Mouse (Mus musculus) T-cell, adult 2 months (primary cell): ENCODE data around the gene Enho.
A peak's percentile ranks its signal among the peaks of the same experiment; 100 is the strongest.

Experiments
- DNase-seq: peaks from one replicate; pipeline ENCODE4 v3.0.0; 2022; ENCODE audit warnings: low spot score

Gene Enho

DNA sequence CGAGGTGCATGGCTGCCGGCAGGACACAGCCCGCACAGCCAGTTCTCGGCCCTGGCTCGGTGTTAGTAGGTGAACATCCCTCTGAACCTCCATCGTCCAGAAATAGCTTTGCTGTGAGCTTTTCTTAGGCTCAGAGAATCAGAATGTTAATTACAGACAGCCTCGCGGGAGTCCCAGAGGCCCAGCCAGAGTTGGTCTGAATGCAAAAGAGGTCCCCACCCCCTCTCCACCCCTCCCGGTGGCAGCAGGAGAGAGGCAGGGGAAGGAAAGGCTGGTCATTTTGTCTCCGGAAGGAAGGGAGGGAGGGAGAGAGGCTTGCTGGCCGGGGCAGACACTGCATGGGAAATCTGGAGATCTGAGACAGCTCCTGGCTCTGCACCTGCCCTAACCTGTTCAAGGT lies 8.7 kb downstream of the Enho start:
- DNase-seq = no peak

DNA sequence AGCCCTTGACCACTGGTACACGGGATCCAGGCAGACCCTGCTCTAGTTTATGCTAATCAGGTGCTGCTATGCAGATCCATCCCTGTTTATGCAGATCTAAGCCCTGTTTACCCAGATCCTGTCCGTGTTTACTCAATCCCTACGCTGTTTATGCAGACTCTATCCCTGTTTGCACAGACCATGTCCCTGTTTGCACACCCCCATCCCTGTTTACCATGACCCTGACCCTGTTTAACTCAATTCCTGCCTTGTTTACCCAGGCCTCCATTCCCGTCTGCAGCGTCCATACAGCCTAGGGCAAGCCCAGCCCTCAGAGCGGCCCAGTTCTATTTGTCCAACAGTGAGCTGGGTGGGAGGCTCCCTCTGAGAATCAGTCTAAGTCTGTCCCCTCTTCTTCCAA lies 9.9 kb downstream of the Enho start:
- DNase-seq = no peak

DNA sequence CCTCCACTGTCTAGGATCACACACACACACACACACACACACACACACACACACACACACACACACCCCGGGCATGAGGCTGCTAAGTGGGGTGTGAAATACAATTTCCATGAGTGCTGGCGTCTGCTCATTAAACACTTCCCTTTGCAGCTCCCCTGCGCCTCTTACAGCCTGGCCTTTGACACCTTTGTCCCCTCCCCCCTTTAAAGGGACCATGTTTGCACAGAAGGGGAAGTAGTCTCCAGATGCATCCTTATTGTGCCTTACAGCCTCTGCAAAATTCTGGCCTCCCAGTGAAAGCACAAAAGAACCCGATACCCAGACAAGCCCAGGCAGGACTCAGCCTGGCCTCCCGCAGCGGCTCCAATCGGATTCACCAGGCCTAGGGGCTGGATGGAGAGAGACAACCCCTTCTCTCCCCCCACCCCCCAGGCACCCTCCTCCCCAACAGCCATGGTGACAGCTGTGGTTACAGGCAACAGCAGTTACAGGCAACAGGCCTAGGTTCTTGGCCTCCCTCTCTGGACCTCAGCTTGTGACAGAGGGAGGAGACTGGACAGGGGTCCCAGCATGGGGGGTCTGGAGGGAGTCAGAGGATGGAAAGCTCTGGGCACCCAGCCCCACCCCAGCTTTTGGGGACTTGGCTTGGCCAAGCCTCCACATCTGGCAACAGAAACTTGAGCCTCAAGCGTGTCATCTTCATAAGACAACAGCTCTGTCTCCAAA lies 11.8 kb downstream of the Enho start:
- DNase-seq = no peak

DNA sequence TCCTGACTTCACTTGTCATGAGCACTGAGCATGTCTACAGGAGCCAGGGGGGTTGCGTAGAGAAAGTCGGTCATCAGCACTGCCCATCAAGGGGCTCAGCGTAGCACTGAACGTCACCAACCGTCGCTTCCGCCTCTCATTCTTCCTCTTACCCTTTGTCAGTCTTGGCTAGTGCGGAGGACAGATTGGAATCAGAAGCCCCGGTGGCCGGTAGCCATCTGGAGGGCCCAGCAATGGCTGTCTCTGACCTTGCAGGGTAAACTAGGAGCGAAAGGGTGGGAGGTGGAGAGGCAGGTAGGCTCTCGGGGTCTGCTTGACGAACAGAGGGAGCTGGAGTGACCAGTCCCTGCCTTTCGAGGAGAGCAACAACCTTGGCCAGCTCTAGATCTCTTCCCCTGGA lies 18.1 kb downstream of the Enho start:
- DNase-seq = no peak

DNA sequence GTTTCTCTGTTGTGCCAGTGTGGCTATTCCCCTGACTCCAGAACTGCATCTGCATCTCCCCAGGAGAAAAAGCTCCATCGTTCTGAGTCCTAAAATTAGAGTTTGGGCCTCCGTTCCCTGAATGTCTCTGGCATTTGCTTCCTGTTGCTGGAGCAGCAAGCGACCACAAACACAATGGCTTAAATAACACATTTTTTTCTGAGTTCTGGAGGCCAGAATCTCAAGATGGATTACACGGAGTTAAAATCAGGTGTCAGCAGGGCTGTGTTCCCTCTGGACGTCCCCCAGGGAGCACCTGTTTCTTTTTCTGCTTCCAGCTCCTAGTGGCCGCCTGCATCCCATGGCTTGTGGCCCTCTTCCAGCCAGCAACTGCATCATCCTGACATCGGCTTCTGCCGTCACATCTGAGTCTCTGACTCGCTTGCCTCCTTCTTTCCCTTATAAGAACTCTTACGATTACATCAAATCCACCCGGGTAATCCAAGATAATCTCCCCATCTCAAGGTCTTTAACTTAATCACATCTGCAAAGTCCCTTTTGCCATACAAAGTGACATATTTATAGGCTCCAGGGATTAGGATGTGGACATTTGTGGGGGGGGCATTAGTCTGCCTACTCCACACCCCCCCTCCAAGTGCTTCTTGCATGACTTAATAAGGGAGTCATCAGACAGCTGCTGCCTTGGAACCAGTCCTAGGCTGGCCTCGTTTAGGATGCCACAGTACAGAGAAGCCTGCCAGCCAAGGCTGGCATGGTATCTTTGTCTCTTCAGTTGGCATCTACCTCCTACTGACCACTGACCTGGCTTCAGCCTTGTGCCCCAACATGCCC lies 21.0 kb downstream of the Enho start:
- no peak for DNase-seq

DNA sequence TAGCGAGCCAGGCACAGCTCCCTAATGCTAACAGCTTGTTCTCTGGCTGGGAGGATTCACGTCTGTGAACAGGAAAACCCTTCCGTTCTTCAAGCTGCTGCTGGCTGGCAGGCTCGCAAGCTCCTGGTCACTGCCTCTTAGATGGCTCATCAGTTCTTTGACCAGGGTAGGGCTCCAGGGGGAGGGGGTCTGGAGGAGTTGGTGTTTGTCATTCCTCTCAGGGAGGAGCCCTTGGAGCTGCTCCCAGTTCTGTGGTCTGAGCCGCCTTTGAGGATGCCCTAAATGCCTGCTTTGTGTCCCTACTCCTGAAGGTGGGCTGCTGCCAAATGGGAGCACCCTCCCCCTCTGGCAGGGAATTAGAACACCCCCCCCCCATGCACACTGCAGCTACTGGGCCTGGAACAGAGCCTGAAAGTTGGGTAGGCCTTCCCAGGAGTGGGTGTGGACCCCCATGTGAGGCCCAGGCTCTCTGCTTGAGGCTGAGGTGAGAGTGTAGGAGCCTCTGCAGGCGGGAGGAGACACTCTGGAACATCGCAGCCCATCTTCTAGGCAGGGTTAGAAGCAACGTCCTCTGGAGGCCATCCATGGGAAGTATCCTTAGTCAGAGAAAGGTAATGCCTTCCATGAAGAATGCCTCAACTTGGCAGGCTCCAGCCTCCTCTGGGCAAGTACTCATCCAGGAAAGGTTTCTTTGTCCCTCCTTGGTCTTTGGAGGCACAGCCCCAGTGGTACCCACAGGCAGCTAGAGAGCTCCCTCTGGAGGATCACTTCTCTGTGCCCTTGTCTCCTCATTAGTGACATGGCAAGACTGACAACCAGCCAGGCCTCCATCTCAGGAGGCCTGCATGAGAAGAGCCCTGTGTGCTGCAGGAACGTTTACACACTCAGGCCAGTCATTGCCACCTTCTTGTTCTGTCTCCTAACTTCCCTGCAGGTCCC lies 24.2 kb downstream of the Enho start:
- DNase-seq = no peak

DNA sequence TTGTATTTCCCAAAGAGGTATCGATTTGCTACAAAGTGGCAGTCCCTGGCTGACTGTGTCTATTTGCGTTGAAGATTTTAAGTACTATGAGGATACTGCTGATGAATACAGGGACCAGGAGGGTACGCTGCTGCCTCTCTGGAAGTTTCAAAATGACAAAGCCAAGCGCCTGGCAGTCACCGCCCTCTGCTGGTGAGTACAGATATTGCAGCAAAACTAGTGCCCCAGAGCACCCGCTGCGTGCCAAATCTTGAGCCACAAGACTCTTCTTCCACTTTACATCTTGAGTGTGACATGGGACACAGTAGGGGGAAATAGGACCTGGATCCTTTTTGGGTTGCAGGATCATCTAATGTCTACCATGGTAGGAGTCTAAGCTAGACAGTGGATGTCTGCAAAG lies 26.0 kb downstream of the Enho start:
- peak; percentile 53 for DNase-seq

DNA sequence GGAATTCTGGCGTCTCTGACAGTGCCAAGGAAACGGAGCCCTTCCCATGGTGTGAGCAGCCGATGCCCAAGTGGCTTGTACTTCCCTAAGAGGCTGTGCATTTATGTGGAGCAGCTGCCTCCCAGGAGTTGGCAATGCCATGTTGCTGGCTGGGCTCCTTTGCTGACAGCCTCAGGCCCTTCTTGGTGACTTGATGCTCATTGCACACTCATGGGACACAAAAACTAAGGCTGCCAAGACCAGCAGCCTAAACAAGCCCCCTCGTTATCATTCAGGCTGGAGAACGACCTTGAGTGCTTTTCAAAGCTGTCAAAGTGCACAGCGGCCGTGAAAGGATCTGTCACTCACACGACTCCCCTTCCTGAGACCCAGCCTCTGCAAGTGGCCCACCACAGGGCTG lies 28.0 kb downstream of the Enho start:
- no peak for DNase-seq

DNA sequence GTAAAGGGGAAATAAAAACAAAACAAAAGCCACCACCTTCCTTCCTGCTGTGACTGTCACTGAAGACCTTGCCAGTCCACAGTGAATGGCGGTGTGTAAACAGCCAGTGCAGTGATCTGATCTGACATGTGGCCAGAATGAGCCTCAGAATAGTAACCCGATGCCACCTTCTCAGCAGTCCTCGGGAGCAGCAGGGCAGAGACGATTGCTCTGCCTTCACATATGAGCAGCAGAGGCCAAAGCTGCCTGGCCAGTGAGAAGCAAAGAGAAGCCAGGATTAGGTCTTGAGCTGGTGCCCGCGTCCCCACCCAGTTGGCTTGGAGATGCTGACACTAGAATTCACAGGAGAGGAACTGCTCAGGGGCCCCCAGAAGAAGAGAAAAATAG lies 29.5 kb downstream of the Enho start:
- no peak for DNase-seq

DNA sequence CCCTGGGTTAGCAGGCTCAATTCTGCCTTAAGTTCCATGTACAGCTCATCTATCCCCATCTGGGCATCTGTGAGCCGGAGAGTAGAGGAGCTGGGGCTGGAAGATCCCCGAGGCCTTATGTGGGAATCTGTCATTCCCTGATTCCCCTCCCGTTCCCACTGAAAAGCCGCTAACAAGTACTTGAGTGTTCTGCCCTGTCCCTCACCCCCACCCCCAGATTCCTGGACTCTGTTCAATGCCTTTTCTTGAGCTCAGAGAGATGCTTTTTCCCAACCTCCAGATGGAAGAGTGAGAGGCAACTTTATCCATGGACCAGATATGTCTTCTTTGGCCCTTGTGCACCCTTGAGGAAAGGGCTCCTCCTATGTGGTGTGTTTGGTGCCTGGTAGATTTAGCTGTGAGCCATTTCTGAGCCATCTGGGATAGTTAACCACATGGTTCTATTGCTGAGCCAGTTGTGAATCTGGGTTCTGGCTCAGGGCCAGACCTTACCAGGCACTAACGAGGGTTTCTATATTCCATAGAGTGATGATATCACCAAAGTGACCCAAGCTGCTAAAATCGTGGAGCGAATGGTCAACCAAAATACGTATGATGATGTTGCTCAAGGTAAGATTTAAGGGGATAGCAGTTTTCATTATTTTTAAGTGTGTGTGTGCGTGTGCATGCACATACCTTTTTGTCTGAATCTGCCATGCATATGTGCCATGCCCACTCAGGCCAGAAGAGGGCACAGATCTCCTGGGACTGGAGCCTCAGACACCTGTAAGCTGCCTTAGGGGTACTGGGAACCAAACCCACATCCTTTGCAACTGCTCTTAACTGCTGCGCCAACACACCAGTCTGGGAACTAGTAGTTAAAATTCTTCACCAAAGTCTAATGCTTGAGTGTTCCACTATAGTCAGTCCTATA lies 30.2 kb downstream of the Enho start:
- DNase-seq = no peak

DNA sequence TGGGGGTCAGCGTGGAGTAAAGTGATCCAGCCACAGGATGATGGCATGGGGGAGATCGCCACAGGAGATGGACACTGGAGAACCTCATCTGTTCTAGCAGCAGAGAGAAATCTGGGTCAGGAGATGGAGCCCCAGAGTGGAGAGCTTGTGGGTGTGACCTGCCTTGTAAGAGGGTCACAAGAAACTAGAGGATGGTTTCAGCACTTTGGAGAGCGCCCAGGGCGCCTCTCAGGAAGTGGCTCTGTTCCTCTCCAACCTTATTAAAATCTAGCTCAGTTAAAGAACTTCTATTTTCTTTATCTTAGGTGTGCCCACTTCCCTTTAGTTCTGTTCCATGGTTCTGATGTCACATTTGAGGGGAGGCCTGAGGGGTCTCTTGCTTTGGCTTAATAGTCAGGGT lies 33.3 kb downstream of the Enho start:
- no peak for DNase-seq

DNA sequence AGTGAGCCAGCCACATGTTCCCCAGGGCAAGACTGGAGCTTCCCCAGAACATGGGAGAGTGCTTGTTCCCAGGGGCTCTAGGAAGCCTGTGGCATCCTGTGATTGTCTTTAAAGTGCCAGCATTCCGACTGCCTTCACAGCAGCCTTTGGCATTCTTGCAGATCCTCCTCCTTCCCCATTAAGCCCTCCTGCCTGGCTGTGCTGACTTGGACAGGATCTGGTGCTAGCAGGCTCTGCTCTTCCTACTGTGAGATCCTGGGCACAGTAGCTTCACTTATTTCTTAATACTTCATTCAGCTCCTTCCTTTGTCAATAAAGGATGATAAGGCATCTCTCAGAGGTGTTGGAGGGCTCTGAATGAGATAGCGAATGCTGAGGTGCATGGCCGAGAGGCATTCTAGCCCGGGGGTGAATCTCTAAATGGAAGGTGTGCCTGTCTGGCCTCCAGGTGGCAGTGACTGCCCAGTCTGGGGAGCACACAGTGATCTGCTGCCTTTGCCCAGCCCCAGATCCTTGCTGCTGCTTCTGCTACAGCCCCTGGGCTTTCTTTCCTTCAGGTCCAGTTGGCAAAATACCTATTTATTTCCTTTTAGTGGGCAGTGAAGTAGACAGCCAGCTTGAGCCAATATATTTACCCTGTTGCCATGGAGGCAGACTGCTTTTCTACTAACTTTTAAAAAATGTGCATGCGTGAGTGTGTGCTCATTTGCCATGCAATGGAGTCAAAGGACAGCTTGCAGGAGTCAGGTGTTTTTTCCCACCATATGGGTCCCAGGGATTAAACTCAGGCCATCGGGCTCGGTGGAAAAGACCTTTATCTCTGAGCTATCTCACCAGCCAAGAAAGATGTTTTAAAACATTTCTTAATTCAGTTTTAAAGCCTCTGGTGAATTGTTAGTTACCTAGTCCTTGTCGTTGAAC lies 35.4 kb downstream of the Enho start:
- DNase-seq = no peak

DNA sequence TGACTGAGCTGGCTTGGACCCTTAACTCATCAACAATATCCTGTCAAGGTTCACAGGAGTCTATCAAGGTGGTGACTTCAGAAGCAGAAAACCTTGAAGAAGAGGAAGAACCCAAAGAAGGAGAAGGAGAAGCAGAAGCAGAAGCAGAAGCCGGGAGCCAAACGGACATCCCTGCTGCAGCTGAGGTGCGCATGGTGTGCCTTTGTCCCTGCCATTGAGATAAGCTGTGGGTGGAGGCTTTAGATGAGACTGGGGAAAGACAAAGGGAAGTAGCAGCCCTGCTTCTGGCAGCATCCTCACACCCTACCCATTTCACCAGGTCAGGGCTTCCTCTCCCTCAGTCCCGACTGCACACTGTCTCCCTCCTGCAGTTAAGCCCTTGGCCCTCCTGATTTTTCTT lies 37.3 kb downstream of the Enho start:
- no peak for DNase-seq
